Mouse (Mus musculus): Measurements from ENCODE around the gene Fst.

Gene Fst

DNA sequence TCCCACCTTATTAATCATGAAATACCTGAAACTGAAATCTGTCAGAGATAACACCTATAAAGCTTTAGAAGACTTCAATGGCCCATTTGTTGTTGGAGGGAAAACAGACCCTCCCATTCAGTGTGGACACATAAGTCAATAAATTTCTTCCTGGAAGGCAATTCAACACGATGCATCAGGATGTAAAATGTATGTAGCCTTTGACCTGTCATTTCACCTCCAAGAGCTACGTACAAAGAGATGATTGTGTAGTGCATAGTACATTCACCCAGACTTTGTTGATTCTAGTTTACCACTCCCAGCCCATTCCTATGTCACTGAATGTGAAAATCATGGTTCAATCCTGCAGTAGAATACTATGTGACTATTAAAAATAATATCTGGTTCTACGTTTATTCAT lies 39.4 kb downstream of the Fst start:
- in situ Hi-C loops (cut with MboI, MseI) = no loop called here

DNA sequence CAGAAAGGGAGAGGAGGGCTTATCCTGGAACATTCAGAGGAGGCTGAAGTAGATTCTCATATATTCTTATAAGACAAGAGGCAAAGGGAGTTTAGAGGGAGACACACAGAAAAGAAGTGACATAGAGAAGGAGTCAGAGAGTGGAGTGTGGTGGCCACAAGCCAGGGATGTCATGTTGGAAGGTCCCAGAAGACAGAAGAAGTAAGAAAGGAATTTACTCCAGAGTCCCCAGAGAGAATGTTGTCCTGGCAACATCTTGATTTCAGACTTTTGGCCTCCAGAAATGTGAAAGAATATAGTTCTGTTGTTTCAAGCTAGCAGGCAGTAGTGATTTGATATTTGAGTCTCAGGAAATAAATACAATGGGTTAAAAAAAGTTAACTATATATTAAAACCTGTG lies 46.4 kb downstream of the Fst start:
- in situ Hi-C loops (cut with MboI, MseI) = no loop called here

DNA sequence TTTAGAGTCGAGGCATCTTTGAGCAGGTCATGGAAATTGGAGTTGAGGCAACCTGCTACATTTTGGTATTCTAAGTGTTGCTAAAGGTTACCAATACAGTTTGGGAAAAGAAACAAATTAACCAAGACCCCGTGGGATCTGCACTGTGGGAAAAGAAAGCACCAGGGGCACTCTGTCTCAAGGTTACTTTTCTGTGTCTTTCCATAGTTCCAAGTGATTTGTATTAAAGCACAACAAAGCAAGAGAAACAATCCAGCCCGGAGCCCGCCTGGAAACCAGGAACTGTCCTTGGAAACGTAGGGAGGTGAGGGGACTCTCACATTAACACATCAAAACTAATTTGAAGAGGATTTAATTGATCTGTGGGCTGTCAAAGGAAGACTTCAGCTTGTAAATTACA lies 51.9 kb downstream of the Fst start:
- in situ Hi-C loops (cut with MboI, MseI) = no loop called here

DNA sequence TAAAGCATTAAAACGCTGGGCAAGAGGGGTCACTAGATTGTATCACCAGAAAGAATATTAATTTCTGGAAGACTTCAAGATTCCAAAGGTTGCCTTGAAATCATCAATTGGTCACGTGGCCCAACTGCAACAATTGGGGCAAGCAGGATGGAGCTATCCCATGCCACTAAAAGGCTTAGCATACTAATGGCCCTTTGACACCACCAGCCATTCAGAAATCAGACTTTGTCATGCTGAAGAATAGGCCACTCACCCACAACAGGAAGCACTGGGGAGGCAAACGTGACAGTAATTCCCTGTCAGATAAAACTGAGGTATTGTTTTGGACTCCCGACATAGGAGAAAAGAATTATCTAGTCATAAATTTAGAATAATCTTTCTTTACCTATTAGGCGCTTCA lies 52.3 kb downstream of the Fst start:
- in situ Hi-C loops (cut with MboI, MseI) = no loop called here

DNA sequence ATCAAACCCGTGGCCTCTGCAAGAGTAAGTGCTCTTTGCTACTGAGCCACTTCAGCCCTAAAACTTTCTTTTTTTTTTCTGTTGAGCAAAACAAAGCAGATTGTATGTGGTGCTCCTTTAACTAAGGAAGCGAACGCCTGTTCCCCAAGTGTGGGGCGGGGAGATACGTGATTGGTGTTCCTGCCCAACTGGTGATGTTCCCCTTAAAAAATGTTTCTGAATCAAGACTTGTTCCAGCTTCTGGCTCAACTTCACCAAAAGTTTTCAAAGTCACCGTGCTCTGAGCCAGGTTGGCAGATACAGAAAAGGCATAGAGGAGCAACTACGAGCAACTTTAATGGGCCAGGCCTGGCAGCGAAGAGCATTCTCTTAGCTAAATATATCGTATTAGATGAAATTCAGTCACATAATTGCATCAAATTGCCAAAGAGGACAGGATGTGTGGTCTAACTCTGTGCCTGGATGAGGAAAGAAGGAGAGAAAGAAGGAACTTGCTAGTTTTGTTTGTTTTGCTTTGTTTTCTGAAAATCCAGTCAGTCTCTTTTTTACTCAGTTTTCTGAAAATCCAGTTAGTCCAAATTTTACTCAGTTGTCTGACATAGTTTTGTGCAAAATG lies 53.5 kb downstream of the Fst start:
- in situ Hi-C loops (cut with MboI, MseI) = no loop called here

Measured in T-helper 2 cell (primary cell).